Mouse (Mus musculus): ENCODE data around the gene Nfkb1.
A peak's percentile ranks its signal among the peaks of the same experiment; 100 is the strongest.

The Nfkb1 gene

DNA sequence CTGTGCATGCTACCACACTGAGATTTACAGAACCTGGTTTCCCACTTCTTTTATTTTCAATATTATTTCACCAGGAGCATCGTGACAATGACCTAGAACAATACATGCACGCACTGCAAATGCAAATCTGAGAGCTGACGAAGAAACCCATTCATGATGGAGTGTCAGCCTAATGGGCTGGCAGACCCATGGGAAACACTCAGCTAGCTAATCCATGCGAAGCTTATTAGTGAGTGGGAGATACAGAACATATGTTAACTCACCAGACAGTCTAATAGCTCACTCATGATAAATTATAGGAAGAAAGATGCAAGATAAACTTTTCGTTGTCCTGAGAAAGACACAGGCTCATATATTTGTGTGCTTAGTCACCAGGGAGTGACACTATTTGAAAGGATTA, 19.2 kb downstream of the Nfkb1 start:
- no peak for DNase-seq (ENCODE audit: low read depth, low spot score)

DNA sequence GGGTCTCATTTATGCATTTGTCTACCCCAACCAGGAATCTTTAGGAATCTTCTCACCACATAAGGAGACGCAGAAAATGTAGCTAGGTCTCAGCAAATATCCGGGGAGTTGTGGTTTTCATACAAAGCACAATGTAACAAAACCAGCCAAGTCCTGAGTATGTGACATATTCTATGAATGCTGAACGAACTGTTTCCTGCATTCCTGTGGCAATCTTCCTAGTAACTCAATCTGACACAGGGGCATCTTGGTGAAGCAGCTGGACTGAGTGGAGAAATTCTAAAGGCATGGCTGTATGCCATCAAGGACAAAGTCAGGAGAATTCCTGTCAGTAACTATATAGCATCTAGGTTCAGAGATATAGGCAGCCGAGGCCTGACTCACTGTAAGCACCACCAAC, 20.5 kb downstream of the Nfkb1 start:
- no peak for DNase-seq (ENCODE audit: low read depth, low spot score)

DNA sequence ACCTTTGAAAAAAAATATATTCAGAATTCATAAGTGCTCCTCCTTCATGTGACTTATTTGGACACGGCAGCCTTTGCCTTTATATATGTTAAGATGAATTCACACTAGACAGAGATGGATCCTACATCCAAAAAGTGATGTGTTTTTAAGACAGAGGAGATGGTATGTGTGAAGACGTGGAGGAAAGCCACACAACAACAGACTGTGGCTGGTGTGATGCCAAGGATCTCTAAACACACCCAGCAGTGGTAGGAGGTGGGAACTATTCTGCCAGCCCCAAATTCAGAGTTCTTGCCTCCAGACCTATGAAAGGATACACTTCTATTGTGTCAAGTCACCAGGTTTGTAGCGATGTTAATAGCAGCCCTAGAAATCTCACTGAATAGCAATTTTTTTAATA, 24.3 kb downstream of the Nfkb1 start:
- no peak for DNase-seq (ENCODE audit: low read depth, low spot score)

DNA sequence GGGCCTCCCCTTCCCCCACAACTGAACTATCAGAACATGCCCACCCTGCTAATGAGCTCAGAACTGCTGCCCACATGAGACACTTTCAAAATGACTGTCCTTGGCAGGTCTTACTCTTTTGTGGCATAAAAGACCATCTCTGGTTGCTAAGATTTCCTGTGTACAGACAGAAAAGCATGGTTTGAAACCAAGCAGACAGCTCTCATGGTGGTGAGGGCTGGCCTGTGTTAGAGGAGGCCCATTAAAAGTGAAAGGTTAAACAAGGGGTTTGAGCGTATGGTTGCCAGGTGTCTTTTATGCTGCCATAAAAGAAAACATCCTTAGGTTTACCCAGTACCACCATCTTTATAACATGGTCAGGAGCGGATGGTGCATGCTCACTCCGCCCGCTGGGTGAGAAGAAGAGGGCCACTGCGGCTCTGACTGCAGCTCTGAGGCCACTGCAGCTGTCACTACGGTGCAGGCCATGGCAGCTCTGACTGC, 25.5 kb downstream of the Nfkb1 start:
- no peak for DNase-seq (ENCODE audit: low read depth, low spot score)

DNA sequence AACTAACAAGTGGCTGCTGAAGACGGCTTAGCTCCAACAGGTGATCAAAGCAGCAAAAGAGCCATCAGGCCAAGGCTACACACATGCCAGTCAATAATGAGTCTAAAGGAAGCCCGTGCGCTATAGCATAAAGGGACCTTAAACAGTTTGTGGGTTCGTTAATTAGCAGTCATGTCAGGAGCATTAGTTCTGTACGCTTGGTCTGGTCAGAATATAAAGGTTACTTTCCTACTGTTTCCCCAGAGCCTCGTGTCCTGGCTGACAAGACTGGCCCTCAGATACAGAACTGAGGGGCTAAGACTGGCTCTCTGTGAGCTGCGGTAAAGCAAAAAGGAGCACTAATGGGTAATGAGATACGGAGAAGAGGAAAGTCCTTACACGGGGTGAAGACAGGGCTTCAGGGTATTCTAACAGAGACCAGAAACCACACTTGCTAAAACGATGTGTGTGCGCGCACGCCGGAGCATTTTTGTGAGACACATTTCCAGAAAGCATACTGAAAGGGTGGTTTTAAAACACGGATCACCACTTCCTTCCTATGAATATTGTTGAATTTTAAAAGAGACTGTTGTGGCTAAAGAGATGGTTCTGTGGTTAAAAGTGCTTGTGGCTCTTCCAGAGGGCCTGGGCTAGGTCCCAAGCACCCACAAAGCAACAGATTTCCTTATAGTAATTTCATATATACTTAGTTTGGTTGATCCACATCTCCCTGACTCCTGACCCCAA, 29.0 kb downstream of the Nfkb1 start:
- no peak for DNase-seq (ENCODE audit: low read depth, low spot score)

DNA sequence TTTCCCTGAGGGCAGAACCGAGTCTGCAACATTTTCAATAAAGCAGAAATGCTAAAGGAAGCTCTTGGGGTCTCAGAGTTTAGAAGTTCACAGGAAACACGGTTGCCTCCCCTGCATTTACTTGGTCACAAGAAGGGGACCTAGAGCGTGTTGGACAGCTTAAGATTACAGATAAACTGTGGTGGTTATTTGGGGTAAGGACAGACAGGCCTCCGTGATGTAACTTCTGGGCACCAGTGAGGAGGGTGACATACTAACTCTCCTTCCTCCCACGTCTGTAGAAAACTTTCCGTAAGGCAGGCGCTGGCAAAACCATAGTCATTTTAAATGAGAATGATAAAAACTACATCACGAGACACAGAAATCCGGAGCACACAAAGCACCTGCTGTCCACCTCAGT, 29.6 kb downstream of the Nfkb1 start:
- no peak for DNase-seq (ENCODE audit: low read depth, low spot score)

DNA sequence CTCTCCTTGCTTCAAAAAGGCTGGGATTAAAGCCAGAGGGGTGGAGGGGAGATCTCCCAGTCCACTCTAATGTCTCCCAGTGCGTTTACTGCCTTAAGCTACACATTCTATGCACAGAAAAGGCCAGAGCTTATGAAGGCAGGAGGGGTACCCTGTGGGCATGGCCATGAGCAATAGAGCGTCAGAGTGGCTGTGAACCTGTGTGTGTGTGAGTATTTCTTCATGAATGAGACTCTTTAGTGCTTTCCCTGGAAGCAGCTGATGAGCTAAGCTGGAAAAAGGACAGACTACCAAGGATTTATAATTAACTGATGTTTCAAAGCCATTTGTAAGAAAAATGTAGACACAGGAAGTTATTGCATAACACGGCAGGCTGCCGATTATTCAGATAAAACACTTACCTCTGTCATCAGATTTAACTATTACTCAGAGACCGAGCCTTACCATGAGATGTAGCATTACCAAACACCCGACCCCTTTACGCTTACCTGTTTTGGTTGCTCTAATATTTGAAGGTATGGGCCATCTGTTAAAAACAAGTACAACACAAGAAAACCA, 32.7 kb downstream of the Nfkb1 start:
- no peak for DNase-seq (ENCODE audit: low read depth, low spot score)

DNA sequence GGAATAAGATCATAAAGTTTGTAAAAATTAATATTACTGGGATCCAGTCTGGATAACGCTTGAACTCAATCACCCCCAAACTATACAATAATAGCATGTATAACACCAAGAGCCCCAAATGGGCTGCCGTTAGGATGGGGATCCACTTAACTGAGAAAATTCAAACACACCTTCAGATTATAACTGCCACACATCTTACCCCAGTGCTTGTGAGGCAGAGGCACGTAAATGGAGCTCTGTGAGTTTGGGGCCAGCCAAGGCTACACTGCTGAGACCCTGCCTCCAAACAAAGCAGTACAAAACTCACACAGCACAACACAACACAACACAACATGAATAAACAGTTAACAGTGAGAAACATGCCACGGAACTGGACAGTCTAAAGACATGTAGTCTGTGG, 35.2 kb downstream of the Nfkb1 start:
- no peak for DNase-seq (ENCODE audit: low read depth, low spot score)

DNA sequence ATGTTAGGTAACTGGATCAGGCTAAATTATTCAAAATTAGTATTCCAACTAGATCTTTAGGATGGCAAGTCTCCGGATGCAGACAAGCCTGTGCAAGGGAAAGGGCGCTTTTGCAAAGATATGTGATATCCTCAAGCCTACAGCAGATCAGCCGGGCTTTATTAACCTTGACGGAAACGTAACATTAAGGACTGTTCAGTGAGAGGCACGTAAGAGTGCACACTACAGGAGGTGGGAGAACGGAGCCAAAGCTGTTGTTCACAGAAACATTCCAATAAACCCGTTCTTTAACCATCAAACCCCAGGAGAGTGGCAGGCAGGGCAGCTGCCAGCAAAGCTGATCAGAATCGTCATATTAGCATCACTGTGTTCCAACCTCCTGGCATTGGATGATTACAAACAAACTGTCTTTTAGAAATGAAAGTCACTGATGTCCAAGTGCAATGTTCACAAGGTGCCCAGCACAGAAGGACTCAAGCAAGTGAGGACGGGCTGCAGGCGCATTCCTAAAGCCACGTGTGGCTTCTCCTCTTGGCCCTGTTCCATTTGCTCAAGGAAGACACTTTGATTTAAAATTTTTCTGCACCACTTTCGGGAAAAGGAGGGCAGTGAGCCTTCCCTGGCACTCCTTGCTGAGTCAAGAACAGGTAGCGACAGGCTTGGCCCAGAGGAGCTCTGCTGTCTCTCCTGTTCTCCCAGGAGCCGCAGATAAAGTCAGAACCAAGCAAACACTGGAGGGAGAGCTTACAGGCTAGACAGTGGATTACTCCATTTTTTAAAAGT, 40.4 kb downstream of the Nfkb1 start:
- no peak for DNase-seq (ENCODE audit: low read depth, low spot score)

DNA sequence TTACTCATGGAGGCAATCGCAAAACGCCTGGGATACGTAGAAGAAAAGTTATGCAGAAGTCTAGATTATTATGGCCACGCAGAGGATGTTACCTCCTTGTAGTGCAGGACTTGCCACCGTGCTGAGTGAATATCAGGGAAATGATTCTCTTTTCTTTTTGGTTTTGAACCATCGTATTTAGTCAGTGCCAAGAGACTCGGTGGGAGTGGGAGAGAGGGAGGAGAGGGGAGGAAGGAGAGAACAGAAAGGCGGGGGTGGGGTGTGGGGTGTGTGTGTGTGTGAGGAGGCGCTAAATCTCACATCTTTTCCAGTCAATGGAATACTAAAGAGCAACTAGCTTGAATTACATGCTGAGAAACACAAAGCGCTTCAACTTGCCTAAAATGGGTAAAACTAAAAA, 41.5 kb downstream of the Nfkb1 start:
- no peak for DNase-seq (ENCODE audit: low read depth, low spot score)

DNA sequence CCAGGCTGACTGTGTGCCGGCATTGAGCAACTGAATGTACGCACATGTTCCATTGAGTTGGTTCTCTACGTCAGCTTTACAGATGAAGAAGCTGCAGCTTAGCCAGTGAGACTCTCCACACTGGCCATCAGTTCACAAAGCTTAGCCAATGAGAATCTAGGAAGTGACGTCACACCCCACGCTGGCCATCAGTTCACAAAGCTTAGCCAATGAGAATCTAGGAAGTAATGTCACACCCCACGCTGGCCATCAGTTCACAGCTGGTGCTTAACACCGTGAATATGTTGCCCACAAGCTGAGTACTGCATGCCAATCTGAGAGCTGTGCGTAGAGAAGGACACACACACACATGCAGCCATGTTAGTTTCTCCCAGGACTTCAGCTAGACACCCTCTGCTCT, 42.8 kb downstream of the Nfkb1 start:
- DNase-seq (ENCODE audit: low read depth, low spot score) = no peak

DNA sequence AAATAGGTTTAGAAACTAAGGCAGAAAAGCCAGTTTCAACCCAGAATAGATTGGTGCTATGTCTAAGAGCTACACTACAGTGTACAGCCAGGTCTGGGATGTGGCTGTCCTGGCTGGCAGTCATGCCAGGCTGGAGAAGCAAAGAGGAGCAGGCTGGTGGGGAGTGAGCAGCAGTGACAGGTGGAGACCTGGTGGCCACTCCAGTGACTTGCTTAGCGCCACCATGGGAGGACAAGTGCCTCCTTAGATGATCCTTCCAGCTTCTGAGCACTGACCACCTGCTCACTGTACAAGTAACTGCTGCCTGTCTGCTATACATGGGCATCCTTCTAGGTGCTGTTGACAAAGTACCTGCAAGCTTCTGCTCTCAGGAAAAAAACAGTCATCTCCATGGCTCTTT, 44.7 kb downstream of the Nfkb1 start:
- no peak for DNase-seq (ENCODE audit: low read depth, low spot score)

DNA sequence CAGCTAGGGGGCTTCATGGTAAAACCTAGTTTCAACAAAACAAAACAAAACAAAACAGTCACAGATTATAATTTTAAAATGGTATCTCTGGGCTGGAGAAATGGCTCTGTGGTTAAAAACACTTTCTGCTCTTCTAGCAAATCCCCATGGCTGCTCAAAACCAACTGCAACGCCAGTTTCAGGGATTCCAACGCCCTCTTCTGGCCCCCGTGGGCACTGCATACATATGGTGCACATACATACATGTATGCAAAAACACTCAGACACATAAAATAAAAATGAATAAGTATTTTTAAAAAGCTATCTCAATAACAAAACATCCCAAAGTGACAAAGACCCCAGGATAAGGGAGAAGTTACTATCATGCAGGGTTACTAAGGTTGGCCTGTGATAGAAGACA, 46.4 kb downstream of the Nfkb1 start:
- DNase-seq (ENCODE audit: low read depth, low spot score) = no peak

DNA sequence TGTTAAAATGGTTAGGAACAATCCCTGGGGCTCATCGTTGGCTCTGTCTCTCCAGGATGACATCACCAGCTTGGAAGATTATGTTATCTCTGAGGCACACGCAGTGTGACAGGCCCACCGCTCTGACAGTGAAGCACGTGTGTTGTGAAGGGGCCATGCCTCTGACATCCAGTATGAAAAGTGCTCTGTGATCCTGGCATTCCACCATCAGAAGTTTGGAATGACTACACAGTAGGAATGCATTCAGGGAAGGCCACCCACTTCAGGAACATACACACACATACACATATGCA, 49.8 kb downstream of the Nfkb1 start:
- DNase-seq (ENCODE audit: low read depth, low spot score) = no peak

DNA sequence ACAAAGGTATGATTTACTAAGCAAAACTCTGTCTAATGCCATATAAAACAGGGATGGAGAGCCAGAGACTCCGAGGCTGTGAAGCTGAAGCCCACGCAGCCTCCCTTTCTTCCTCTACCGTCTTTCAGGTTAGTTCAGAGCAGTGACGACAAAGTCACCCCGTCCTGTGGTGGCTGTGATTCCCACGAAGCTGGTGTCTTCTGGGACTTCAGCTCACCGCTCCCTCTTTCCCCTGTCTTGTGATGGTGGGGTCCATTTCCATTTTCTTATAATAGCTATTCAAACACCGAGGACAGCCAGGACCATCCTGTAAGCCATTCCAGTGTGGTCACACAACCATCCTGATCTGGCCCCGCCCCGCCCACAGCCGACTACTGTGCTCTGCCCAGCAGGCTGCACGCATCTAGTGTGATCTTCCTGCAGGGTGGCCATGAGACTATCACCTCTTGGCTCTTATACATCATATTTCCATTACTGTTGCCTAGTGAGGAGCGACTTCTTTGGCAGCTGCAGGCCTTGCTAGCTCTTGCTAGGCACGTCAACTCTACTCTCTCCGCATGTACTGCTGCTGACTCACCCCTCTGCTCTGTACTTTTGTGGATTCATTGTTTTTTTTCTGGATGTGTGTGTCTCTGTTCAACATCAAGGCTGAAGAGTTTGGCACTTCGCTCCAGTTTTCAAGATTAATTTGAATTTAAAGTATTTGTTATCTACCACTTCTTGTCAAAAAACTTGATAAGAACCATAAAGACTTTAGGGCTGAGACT, 50.3 kb downstream of the Nfkb1 start:
- DNase-seq (ENCODE audit: low read depth, low spot score) = no peak

DNA sequence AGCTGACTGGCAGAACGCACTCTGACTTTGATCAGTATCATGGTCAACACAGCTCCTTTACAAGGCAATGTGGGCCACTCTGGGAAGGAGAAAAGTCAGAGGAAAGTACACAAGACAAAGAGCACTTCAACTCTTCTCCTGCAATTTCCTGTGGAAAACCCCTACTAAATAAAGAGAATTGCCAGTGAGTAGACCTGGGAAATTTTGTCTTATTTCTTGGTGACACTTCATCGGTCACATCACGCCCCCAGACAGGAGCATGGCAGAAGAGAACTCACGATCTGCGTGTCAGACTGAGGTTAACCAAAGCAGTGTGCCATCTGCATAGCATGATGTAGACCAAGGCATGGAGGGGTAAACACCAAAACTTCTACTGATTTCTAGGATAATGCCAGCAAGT, 51.1 kb downstream of the Nfkb1 start:
- no peak for DNase-seq (ENCODE audit: low read depth, low spot score)

DNA sequence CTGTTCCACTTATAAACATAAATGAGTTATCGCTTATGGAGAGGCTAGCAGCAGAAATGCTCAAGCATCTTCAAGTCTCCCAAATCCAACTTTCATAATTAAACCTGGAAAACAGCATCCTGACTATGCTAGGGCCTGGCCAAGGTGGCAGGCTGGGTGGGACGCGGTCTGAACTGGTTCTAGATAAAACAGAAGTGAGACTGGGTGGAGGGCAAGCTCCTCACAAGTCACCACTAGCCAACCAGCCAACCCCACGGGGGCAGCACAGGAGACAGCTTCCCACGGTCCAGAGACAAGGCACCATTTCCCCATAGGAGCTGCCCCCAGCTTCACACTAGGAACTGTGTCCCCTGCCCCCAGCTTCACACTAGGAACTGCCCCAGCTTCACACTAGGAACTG, 53.8 kb downstream of the Nfkb1 start:
- peak; percentile 8 for DNase-seq (ENCODE audit: low read depth, low spot score)

DNA sequence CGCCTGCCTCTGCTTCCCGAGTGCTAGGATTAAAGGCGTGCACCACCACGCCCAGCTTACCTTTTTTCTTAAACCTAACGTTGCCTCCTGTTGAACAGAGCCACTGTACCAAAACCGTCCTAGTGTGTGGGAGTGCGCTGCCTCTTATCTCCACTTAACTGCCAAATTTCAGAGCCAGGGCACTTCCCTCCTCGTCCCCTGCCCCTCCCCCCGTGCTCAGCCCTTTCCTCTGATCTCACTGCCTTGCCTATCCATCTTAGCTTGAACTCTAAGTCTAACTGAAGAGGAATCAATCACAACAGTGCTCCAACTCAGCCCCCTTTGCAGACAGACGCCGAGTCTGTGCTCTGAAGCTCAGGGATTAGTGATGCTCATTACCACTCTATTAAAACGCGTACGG, 54.9 kb downstream of the Nfkb1 start:
- DNase-seq (ENCODE audit: low read depth, low spot score) = no peak

DNA sequence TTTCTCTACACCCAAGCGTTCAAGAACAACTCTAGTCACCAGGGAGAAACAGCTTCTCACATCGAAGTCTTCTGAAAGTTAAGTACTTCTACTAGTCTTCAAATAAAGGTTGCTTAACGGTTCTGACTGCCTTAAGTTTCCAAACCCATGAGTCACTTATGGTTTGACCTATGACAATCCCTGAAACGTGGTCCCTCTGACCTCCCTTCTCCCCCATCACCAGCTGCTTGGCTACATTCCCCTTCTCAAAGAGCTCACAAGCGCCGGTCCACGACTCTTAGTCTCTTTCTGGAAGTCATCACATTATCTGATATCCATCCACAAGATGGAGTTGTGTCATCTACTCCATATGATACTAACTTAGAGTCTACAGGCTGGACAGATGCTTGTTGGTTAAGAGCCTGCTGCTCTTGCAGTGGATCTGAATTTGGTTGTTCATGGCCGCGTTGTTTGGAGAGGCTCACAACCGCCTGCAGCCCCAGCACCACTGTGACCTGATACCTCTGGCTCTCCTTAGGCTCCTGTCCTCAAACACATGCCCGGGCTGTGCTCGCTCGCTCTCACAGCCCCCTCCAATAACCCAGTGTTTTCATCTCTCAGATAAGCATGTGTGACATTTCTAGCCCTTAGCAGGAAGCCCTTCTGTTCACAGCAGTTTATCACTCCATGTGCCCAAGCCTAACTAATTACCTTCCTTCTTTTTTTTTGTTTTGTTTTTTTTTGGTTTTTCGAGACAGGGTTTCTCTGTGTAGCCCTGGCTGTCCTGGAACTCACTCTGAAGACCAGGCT, 55.5 kb downstream of the Nfkb1 start:
- no peak for DNase-seq (ENCODE audit: low read depth, low spot score)

DNA sequence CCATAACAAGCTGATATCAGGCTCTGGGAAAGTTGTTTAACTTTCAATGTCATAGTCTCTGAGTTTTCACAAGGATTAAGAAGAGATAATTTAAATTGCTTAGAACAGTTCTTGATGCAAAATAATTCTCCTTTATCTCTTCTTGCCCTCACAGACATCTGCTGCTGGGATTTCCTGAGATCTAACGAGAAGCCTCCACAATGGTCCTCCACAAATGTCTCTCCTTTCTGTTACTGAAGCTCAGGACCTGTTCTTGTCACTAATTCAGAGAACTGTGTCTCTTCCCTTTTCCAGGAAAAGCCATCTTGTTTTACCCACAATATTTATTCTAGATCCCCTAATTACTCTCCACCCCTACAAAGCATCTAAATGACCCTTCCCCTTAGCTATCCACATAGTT, 56.3 kb downstream of the Nfkb1 start:
- no peak for DNase-seq (ENCODE audit: low read depth, low spot score)

DNA sequence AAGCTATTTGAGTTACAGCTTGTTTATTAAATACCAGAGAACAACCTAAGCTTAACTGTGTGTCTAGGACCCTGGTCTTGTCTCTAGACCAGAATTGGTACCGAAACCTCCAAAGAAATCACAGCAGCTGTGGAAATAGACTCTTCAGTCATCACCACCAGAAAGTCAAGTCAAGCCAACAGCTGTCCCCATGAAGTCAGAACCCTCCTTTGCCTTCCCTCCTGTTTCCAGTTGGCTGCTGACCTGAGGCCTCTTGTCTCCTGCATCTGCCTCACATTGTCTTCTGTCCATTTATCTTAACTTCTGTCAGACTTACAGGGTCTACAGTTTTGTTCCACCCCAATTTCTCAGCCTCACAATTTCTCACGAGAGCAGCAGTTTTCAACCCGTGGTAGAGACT, 57.1 kb downstream of the Nfkb1 start:
- no peak for DNase-seq (ENCODE audit: low read depth, low spot score)

DNA sequence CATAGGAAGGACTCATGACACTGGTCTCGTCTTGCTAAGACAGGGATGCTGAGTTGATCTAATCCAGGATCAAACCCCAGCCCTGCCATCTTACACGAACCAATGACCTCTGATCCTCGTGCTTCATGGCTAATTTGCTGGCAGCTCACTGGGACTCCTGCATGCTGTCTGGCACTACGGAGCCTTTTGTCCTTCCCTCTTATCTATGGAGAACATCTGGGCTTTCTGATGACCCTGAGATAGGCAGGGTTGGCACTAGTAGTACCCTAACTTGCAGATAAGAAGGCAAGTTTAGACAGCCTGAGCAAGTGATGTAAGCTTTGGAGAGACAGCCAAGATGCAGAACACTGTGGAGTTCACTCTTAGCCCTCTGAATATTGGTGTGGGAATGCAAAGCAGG, 59.5 kb downstream of the Nfkb1 start:
- DNase-seq (ENCODE audit: low read depth, low spot score) = no peak

Measured in A20 (cell line).